Mouse (Mus musculus): ENCODE results near the gene Mdm1.
"Not testable (repeated sequence)": the region's sequence is repeated elsewhere in the genome, so short reads cannot be mapped to it uniquely, and the experiment has no call there.

The Mdm1 gene

GRCm38 (mm10) chr10:118215719-118216393 is 74.2 kb downstream of the Mdm1 start:
- DNase-seq (ENCODE audit: low spot score), result not testable (repeated sequence)

All from MN1 (cell line).